Mouse (Mus musculus) embryonic facial prominence, embryonic 11.5 days (tissue): Measurements from ENCODE around the gene Tmx1. TPM values are rescaled to one million over a fixed set of nuclear protein-coding genes. Genes with fewer than 3 reads are reported as not detected.

Experiments
- ATAC-seq: fragments of 200-750 bp; cut with Nextera tagmentation; replicated peaks from 2 replicates; pipeline ENCODE4 v1.8.0; 2017; ENCODE audit warnings: low read depth; ENCODE audit not compliant: insufficient number of reproducible peaks, low FRiP score, low TSS enrichment
- DNase-seq: peaks from one replicate; pipeline ENCODE4 v3.0.0-alpha.2; 2015; ENCODE audit warnings: low spot score
- H3K27ac ChIP-seq: fragments of 300-500 bp; sonication (generic); replicated peaks from 2 replicates; pipeline ENCODE4 v1.5.1; 2014; ENCODE audit warnings: mild to moderate bottlenecking, low read depth, low read length, control low read depth
- H3K27me3 ChIP-seq: fragments of 300-500 bp; sonication (generic); 2 replicates; pipeline ENCODE4 v1.6.1; 2014; ENCODE audit warnings: mild to moderate bottlenecking, low read length, moderate library complexity, mixed read lengths; ENCODE audit not compliant: control insufficient read depth, insufficient read depth
- H3K36me3 ChIP-seq: fragments of 300-500 bp; sonication (generic); replicated peaks from 2 replicates; pipeline ENCODE4 v1.6.1; 2014; ENCODE audit warnings: low read depth, mild to moderate bottlenecking, low read length, moderate library complexity, mixed read lengths; ENCODE audit not compliant: control insufficient read depth, insufficient read depth
- H3K4me1 ChIP-seq: fragments of 300-500 bp; sonication (generic); 2 replicates; pipeline ENCODE4 v1.6.1; 2014; ENCODE audit warnings: low read length, mixed read lengths; ENCODE audit not compliant: control insufficient read depth, insufficient read depth
- H3K4me2 ChIP-seq: fragments of 300-500 bp; sonication (generic); 2 replicates; pipeline ENCODE4 v1.6.1; 2014; ENCODE audit warnings: low read depth, mild to moderate bottlenecking, control low read depth, low read length, moderate library complexity
- H3K4me3 ChIP-seq: fragments of 300-500 bp; sonication (generic); 2 replicates; pipeline ENCODE4 v1.5.1; 2014; ENCODE audit warnings: low read depth, low read length, control low read depth
- H3K9ac ChIP-seq: fragments of 300-500 bp; sonication (generic); replicated peaks from 2 replicates; pipeline ENCODE4 v1.6.1; 2014; ENCODE audit warnings: mild to moderate bottlenecking, control low read depth, low read length
- H3K9me3 ChIP-seq: fragments of 300-500 bp; sonication (generic); replicated peaks from 2 replicates; pipeline ENCODE4 v1.6.1; 2016; ENCODE audit warnings: mild to moderate bottlenecking, low read length, inconsistent platforms, mixed read lengths; ENCODE audit not compliant: control insufficient read depth
- WGBS: fragments of 180-500 bp; shearing (Covaris S2); extraction: QIAGEN DNeasy Blood & Tissue Kit; methylation state at CpG from one replicate; pipeline ENCODE4 v1.1.7; 2014; 5-methylcytosine and 5-hydroxymethylcytosine counted together
- polyA plus RNA-seq: library from polyadenylated mRNA; unstranded; fragments of >200 nt; fragmentation: Nextera tagmentation; extraction: Ambion mirVana; gene quantifications from 2 replicates; pipeline ENCODE4 v1.2.1, GENCODE M21; 2014

The Tmx1 gene
- polyA plus RNA-seq, 1 experiment from 2014 or later = 117 TPM

DNA sequence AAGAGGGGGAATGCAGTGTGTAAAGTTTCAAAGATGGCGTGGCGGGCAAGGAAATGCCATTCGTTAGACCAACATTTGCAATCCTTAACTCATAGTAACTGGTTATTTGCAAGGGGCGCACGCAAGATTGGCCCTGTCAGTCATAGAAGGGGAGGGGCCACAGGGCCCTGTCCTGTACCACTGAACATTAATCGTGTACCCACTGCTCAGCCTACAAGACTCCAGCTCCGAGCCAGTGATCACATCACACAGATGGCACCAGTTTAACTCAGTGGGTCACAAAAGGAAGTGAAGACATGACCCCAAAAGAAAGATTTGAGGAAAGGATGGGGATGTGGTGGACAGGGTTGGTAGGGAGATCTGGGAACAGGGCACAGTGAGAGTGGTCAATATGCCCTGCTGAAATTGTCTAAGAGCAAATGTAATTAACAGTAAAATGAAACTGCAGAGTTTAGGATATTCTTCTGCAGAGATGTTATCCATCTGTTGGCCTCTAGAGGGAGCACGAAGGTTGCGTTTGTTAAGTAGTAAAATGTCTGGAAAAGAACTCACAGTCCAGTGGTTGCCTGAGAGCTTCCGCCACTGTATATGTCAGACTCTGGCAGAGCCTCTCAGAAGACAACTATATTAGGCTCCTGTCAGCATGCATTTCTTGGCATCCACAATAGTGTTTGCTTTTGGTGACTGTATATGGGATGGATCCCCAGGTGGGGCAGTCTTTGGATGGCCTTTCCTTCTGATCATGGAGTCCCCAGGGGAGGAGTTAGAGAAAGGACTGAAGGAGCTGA, 41.8 kb downstream of the Tmx1 start:
- Histone ChIP-seq H3K4me2 (no peak overlapping the region), H3K27ac (no peak overlapping the region), H3K4me1 (no peaks in the 10 kb centered on the region), H3K36me3 (no peaks in the 10 kb centered on the region), H3K9ac (no peak overlapping the region), H3K27me3 (no peaks in the 10 kb centered on the region), H3K4me3 (no peak overlapping the region), H3K9me3 (no peaks in the 10 kb centered on the region)
- DNase-seq (peak; percentile 82), ATAC-seq (peak; percentile 67)
- 58% methylated on average over 10 of the region's 10 CpGs for WGBS

DNA sequence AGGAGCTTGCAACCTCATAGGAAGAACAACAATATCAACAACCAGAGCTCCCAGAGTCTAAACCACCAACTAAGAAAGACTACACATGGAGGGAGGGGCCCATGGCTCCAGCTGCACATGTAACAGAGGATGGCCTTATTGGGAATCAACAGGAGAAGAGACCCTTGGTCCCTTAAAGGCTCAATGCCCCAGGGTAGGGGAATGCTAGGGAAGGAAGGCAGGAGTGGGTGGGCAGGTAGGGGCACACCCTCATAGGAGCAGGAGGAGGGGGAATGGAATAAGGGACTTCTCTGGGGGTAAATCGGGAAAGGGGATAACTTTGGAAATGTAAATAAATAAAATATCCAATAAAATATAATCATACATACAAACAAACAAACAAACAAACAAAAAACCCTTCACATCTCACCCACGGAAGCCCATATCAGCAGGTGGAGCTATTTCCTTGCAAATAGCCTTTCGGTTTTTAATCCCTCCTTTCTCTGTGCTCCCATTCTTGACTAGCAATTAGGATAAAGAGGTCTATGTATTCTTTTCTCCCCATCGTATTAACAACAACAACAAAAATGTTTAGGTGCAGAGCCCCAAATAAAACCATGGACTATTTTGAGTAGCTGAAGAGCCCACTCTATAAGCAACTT, 42.5 kb downstream of the Tmx1 start:
- no peak overlapping the region for H3K4me2 ChIP-seq
- no peaks in the 10 kb centered on the region for H3K9me3 ChIP-seq
- no peaks in the 10 kb centered on the region for H3K4me1 ChIP-seq
- no peak overlapping the region for H3K4me3 ChIP-seq
- DNase-seq (peak; percentile 43), ATAC-seq (peak; percentile 8; the same call in 1 of the 2 replicates)
- H3K36me3 ChIP-seq = no peaks in the 10 kb centered on the region
- 53% methylated on average over 4 of the region's 4 CpGs for WGBS
- no peak overlapping the region for H3K9ac ChIP-seq
- no peaks in the 10 kb centered on the region for H3K27me3 ChIP-seq
- no peak overlapping the region for H3K27ac ChIP-seq

DNA sequence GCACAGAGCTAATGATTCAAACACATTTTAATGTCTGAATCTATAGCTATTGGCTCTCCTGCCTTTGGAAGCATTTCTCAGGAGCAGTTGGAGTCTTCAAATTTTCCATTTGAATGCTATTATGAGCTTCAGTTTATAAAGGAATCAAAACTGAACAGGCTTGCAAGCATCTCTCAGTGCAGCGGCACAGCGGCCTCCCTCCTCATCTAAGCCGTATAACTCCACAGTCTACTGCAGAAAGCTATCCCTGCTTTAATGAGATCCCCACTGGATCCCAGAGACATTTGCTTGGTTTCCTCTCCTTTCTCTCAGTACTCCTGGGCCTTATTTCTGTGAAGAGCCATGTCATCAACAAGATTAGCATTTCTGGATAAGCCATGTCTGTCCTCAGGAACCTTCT, 45.2 kb downstream of the Tmx1 start:
- no peaks in the 10 kb centered on the region for H3K27me3 ChIP-seq
- no peak overlapping the region for H3K27ac ChIP-seq
- no peak overlapping the region for H3K4me2 ChIP-seq
- H3K4me3 ChIP-seq = no peak overlapping the region
- H3K9me3 ChIP-seq = no peaks in the 10 kb centered on the region
- ATAC-seq = no peak
- no peaks in the 10 kb centered on the region for H3K36me3 ChIP-seq
- H3K9ac ChIP-seq = no peak overlapping the region
- no peaks in the 10 kb centered on the region for H3K4me1 ChIP-seq
- WGBS = 89% methylated on average over 3 of the region's 3 CpGs
- no peak for DNase-seq

DNA sequence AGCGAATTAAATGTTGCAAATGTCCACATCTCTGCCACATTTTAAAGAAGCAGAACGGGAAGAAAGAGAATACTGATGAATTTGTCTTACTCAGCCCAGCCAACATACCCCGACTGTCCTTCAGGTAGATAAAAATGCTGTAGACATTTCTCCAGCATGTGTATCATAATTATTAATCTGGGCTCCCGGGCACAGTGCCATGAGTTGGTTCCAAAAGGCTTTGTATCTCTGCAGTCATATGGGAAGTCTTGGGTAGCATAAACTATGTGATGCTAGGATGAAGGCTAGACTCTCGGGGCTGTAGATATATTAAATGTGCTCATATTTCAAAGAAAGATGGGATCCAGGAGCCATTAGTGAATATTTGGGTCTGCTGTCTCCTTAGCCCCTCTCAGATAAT, 53.1 kb downstream of the Tmx1 start:
- Histone ChIP-seq H3K9me3 (no peaks in the 10 kb centered on the region), H3K4me2 (no peak overlapping the region), H3K4me3 (no peak overlapping the region), H3K36me3 (no peaks in the 10 kb centered on the region), H3K27me3 (no peaks in the 10 kb centered on the region), H3K9ac (no peak overlapping the region), H3K27ac (no peak overlapping the region), H3K4me1 (no peaks in the 10 kb centered on the region)
- WGBS = 84% methylated on average over 5 of the region's 5 CpGs
- DNase-seq (no peak), ATAC-seq (no peak)

DNA sequence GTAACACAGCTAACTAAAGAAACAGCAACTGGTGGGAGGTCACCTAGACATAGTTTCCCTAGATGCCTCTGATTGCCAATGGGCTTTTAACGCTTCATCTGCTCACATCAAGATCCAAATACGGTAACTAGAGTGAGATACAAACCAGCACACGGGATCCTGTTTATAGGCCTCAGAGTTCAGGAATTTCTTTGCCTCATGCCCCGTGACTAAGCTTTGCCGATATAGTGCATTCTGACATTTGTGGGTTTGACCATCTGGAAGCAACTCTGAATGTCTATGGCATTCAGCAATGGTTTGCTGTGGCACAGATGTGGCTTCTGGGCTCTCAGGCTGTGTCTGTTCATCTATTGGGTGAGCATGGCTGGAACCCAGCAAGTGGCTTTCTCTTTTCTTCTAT, 59.1 kb downstream of the Tmx1 start:
- Histone ChIP-seq H3K4me1 (no peaks in the 10 kb centered on the region), H3K4me2 (no peak overlapping the region), H3K27ac (no peak overlapping the region), H3K9me3 (no peaks in the 10 kb centered on the region), H3K4me3 (no peak overlapping the region), H3K27me3 (no peaks in the 10 kb centered on the region), H3K36me3 (no peaks in the 10 kb centered on the region), H3K9ac (no peak overlapping the region)
- WGBS = 84% methylated on average over 5 of the region's 5 CpGs
- ATAC-seq (no peak), DNase-seq (no peak)

DNA sequence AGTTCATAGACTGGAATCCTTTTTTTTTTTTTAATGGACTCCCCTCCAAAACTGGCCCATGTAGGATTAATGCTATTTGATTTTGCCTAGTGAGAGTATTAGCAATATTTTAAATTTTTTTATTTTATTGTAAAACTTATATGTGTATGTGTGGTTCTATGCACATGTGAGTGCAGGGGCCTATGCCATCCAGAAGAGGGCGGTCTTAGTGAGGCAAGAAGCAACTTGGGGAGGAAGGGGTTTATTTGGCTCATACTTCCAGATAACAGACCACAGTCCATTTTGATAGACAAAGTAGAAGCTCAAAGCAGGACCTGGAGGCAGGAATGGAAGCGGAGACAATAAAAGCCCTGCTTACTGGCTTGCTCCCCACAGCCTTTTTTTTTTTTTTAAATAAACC, 59.5 kb downstream of the Tmx1 start:
- no peak overlapping the region for H3K4me2 ChIP-seq
- H3K4me3 ChIP-seq = no peak overlapping the region
- H3K9me3 ChIP-seq = no peaks in the 10 kb centered on the region
- H3K4me1 ChIP-seq = no peaks in the 10 kb centered on the region
- ATAC-seq (no peak), DNase-seq (no peak)
- no peak overlapping the region for H3K9ac ChIP-seq
- H3K36me3 ChIP-seq = no peaks in the 10 kb centered on the region
- WGBS = 90% methylated on average over 2 of the region's 2 CpGs
- H3K27ac ChIP-seq = no peak overlapping the region
- H3K27me3 ChIP-seq = no peaks in the 10 kb centered on the region

Other genes with a start within 250 kb of the Tmx1 start
- 10.7 and 11.2 TPM in 2 replicates for gene Pygl, start 221.6 kb upstream of the Tmx1 start, polyA plus RNA-seq
- 3.4 and 4.0 TPM in 2 replicates for gene Trim9, start 105.5 kb upstream of the Tmx1 start, polyA plus RNA-seq